Mouse (Mus musculus) midbrain, embryonic 14.5 days (tissue): ENCODE results near the gene Dcaf6. TPM values are rescaled to one million over a fixed set of nuclear protein-coding genes. Genes with fewer than 3 reads are reported as not detected.
"Not testable (repeated sequence)": the region's sequence is repeated elsewhere in the genome, so short reads cannot be mapped to it uniquely, and the experiment has no call there.

Experiments used
- ATAC-seq: fragments of 200-750 bp; cut with Nextera tagmentation; 2 replicates; pipeline ENCODE4 v1.8.0; 2017; ENCODE audit warnings: moderate number of reproducible peaks, moderate library complexity; ENCODE audit not compliant: low FRiP score, low TSS enrichment
- DNase-seq: peaks from one replicate; pipeline ENCODE4 v3.0.0-alpha.2; 2015
- H3K27ac ChIP-seq: fragments of 300-500 bp; sonication (generic); replicated peaks from 2 replicates; pipeline ENCODE4 v1.5.1; 2014; ENCODE audit warnings: mild to moderate bottlenecking, low read depth, low read length, moderate library complexity
- H3K27me3 ChIP-seq: fragments of 300-500 bp; sonication (generic); 2 replicates; pipeline ENCODE4 v1.6.1; 2014; ENCODE audit warnings: low read length, control low read depth, mixed read lengths; ENCODE audit not compliant: control insufficient read depth, insufficient read depth
- H3K36me3 ChIP-seq: fragments of 300-500 bp; sonication (generic); 2 replicates; pipeline ENCODE4 v1.6.1; 2014; ENCODE audit warnings: low read length, control low read depth; ENCODE audit not compliant: control insufficient read depth, insufficient read depth
- H3K4me1 ChIP-seq: fragments of 300-500 bp; sonication (generic); 2 replicates; pipeline ENCODE4 v1.6.1; 2014; ENCODE audit warnings: mild to moderate bottlenecking, antibody characterized with exemption, low read length, control low read depth; ENCODE audit not compliant: control insufficient read depth, insufficient read depth
- H3K4me2 ChIP-seq: fragments of 300-500 bp; sonication (generic); 2 replicates; pipeline ENCODE4 v1.6.1; 2014; ENCODE audit warnings: mild to moderate bottlenecking, low read length, moderate library complexity
- H3K4me3 ChIP-seq: fragments of 300-500 bp; sonication (generic); replicated peaks from 2 replicates; pipeline ENCODE4 v1.5.1; 2014; ENCODE audit warnings: low read depth, low read length
- H3K9ac ChIP-seq: fragments of 300-500 bp; sonication (generic); replicated peaks from 2 replicates; pipeline ENCODE4 v1.6.1; 2014; ENCODE audit warnings: mild to moderate bottlenecking, low read length, moderate library complexity
- H3K9me3 ChIP-seq: fragments of 300-500 bp; sonication (generic); 2 replicates; pipeline ENCODE4 v1.6.1; 2016; ENCODE audit warnings: low read length, control low read depth, mixed read lengths; ENCODE audit not compliant: control insufficient read depth
- WGBS: fragments of 180-500 bp; shearing (Covaris S2); extraction: QIAGEN DNeasy Blood & Tissue Kit; methylation state at CpG from one replicate; pipeline ENCODE4 v1.1.7; 2014; 5-methylcytosine and 5-hydroxymethylcytosine counted together
- polyA plus RNA-seq: library from polyadenylated mRNA; unstranded; fragments of >200 nt; fragmentation: Nextera tagmentation; extraction: Ambion mirVana; gene quantifications from 2 replicates; pipeline ENCODE4 v1.2.1, GENCODE M21; 2014

Gene Dcaf6
- polyA plus RNA-seq, 1 experiment from 2014 or later: 18.5 TPM

DNA sequence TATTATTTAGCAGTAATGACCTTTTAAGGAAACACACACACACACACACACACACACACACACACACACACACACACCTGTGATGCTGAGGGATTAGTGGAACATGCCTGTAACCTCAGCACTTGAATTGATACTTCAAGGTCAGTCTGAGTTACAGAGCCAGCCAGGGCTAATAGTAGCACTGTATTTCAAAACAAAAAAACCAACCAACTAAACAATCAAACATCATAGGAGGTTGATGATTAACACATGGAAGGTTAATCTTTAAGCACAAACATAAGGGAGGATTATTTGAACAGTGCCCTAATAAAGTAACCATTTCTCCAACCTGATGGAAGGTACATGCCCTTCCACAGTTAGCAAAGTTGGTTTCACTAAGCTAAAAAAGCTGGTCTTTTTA, 111.6 kb downstream of the Dcaf6 start:
- ATAC-seq (no peak), DNase-seq (no peak)
- no peak overlapping the region for H3K27ac ChIP-seq
- no peak overlapping the region for H3K4me2 ChIP-seq
- no peaks in the 10 kb centered on the region for H3K9me3 ChIP-seq
- H3K9ac ChIP-seq: no peak overlapping the region
- H3K36me3 ChIP-seq: peaks cover 14% of the 10 kb centered on the region
- H3K27me3 ChIP-seq: no peaks in the 10 kb centered on the region
- H3K4me1 ChIP-seq: no peaks in the 10 kb centered on the region
- H3K4me3 ChIP-seq: no peak overlapping the region

DNA sequence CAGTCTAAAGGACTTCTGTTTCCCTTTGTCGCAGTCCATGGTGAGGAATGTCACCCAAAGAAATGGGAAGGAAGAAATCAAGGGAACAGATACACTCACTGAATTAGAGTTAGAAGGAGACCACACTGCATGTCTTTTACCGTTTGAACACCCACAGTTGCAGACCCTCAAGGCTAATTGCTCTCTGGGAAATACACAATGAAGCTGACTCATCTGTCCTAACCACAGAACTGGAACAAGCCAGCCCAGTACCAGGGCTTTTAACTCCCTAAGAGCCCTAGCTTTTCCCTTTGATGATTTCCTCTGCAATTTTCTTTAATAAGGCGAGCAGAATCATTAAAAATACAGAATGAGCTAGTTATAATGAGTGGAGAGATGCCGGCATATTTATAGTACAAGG, 115.8 kb downstream of the Dcaf6 start:
- DNase-seq (peak; percentile 35), ATAC-seq (no peak)
- H3K4me3 ChIP-seq: no peak overlapping the region
- H3K4me2 ChIP-seq: no peak overlapping the region
- H3K9ac ChIP-seq: no peak overlapping the region
- no peak overlapping the region for H3K27ac ChIP-seq
- no peaks in the 10 kb centered on the region for H3K9me3 ChIP-seq
- WGBS: 52% methylated on average over 4 of the region's 4 CpGs
- no peaks in the 10 kb centered on the region for H3K27me3 ChIP-seq
- H3K4me1 ChIP-seq: no peaks in the 10 kb centered on the region
- H3K36me3 ChIP-seq: no peaks in the 10 kb centered on the region

DNA sequence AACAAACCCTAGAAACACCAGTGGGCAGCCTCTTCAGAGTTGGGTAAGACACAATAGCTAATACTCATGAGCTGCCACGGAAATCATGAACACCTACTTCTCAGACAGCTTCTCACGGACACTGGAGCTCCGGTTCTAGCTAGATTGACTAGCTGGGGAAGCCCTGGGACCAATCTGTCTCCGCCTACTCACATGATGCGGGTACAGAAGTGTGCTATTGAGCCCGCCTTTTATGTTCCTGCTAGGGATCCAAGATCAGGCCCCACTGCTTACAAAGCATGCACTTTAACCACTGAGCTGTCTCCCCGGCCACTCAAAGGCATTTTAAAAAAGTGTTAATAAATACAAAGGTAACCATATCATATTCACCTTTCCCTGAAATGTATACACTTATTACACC, 118.1 kb downstream of the Dcaf6 start:
- Histone ChIP-seq H3K36me3 (0 out of 2 replicates have a peak, but pooled peaks cover under 1% of the 10 kb centered on the region), H3K9me3 (no peaks in the 10 kb centered on the region), H3K9ac (no peak overlapping the region), H3K27ac (no peak overlapping the region), H3K4me1 (no peaks in the 10 kb centered on the region), H3K4me3 (no peak overlapping the region), H3K27me3 (no peaks in the 10 kb centered on the region), H3K4me2 (no peak overlapping the region)
- WGBS: 78% methylated on average over 7 of the region's 7 CpGs
- no peak for ATAC-seq
- DNase-seq: no peak

DNA sequence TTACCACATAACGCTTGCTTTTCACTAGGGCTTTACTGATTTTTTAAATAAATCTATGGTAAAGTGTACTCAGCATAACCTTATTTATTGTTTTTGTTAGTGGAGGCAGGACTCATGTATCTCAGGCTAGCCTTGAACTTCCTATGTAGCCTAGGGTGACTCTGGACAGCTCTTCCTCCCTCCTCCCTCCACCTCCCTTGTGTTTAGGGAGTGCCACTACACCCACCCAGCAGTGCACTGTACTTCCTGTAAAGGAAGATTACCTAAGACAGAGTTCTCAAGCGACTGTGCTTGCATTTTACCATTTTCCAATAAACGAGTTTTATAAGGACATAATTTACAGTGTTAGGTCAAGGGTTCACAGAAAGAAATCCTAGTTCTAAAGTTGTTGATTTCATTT, 127.5 kb downstream of the Dcaf6 start:
- Histone ChIP-seq H3K27ac (no peak overlapping the region), H3K4me1 (no peaks in the 10 kb centered on the region), H3K4me3 (no peak overlapping the region), H3K9me3 (no peaks in the 10 kb centered on the region), H3K36me3 (peaks cover 13% of the 10 kb centered on the region), H3K27me3 (no peaks in the 10 kb centered on the region), H3K9ac (no peak overlapping the region), H3K4me2 (no peak overlapping the region)
- no peak for ATAC-seq
- 89% methylated on average over 3 of the region's 3 CpGs for WGBS
- no peak for DNase-seq

DNA sequence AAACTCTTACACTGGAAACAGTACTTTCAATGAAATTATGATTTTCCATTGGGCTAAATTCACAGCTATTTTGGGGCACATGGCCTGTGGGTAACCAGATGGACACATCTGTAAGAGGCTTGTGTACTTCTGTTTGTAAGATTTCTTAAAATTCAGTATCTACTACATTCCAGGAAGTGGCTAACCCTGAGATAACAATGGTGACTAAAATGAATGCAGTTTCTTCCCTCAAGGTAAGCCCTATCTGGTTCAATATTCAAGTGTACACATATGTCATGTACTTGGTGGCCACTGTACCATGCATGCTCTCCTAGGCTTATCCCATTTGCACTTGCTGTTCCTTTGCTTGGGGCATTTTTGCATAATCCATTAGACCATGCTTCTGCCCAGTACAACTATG, 129.4 kb downstream of the Dcaf6 start:
- no peak for DNase-seq
- Histone ChIP-seq H3K27ac (no peak overlapping the region), H3K9ac (no peak overlapping the region), H3K27me3 (no peaks in the 10 kb centered on the region), H3K4me2 (no peak overlapping the region), H3K4me3 (no peak overlapping the region), H3K4me1 (no peaks in the 10 kb centered on the region), H3K36me3 (peaks cover 16% of the 10 kb centered on the region), H3K9me3 (no peaks in the 10 kb centered on the region)
- ATAC-seq: no peak

GRCm38 (mm10) chr1:165328384-165329289, 131.6 kb downstream of the Dcaf6 start:
- H3K27ac ChIP-seq, ATAC-seq, H3K4me2 ChIP-seq, H3K27me3 ChIP-seq, H3K4me3 ChIP-seq, H3K9ac ChIP-seq, H3K4me1 ChIP-seq, DNase-seq, H3K9me3 ChIP-seq: not testable (repeated sequence)
- WGBS: 95% methylated on average over 17 of the region's 17 CpGs
- H3K36me3 ChIP-seq: peaks cover 32% of the 10 kb centered on the region

- DNase-seq (no peak), ATAC-seq (no peak)
- H3K4me1 ChIP-seq: no peaks in the 10 kb centered on the region
- 90% methylated on average over 5 of the region's 5 CpGs for WGBS
- no peak overlapping the region for H3K27ac ChIP-seq
- H3K4me2 ChIP-seq: no peak overlapping the region
- no peaks in the 10 kb centered on the region for H3K27me3 ChIP-seq
- H3K9ac ChIP-seq: no peak overlapping the region
- peaks cover 40% of the 10 kb centered on the region for H3K36me3 ChIP-seq
- H3K9me3 ChIP-seq: no peaks in the 10 kb centered on the region
- H3K4me3 ChIP-seq: no peak overlapping the region
Observed at GRCm38 (mm10) chr1:165327831-165328230, 132.4 kb downstream of the Dcaf6 start.

- H3K9ac ChIP-seq: no peak overlapping the region
- DNase-seq (no peak), ATAC-seq (no peak)
- peaks cover 45% of the 10 kb centered on the region for H3K36me3 ChIP-seq
- 85% methylated on average over 2 of the region's 2 CpGs for WGBS
- no peak overlapping the region for H3K4me2 ChIP-seq
- no peaks in the 10 kb centered on the region for H3K9me3 ChIP-seq
- H3K4me1 ChIP-seq: no peaks in the 10 kb centered on the region
- no peaks in the 10 kb centered on the region for H3K27me3 ChIP-seq
- no peak overlapping the region for H3K27ac ChIP-seq
- H3K4me3 ChIP-seq: no peak overlapping the region
Observed at GRCm38 (mm10) chr1:165327370-165327769, 132.9 kb downstream of the Dcaf6 start.

DNA sequence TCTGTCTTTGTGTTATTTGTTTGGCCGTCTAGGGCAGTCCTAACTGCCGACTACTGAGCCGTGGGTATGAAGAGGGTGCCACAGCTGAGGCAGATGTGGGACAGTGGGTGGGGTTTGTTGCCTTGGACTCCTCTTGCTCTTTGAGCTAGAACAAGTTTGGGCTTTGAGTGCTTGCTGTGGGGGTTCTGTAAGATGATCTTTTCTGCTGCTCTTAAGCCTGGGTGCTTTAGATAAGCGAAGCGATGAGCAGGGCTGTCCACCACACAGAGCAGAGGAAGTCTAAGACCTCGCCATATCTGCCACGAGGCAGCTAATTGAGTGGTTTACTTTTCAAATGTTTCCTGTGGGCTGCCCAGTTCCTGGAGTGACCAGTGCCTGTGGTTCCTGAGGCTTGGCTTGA, 137.3 kb downstream of the Dcaf6 start:
- ATAC-seq (no peak), DNase-seq (no peak)
- no peaks in the 10 kb centered on the region for H3K4me1 ChIP-seq
- 87% methylated on average over 7 of the region's 7 CpGs for WGBS
- H3K4me3 ChIP-seq: no peak overlapping the region
- H3K36me3 ChIP-seq: peaks cover 77% of the 10 kb centered on the region
- no peak overlapping the region for H3K4me2 ChIP-seq
- H3K27me3 ChIP-seq: no peaks in the 10 kb centered on the region
- H3K9me3 ChIP-seq: no peaks in the 10 kb centered on the region
- H3K27ac ChIP-seq: no peak overlapping the region
- no peak overlapping the region for H3K9ac ChIP-seq
